Mouse (Mus musculus): ENCODE data around the gene Zc3h6.

DNA sequence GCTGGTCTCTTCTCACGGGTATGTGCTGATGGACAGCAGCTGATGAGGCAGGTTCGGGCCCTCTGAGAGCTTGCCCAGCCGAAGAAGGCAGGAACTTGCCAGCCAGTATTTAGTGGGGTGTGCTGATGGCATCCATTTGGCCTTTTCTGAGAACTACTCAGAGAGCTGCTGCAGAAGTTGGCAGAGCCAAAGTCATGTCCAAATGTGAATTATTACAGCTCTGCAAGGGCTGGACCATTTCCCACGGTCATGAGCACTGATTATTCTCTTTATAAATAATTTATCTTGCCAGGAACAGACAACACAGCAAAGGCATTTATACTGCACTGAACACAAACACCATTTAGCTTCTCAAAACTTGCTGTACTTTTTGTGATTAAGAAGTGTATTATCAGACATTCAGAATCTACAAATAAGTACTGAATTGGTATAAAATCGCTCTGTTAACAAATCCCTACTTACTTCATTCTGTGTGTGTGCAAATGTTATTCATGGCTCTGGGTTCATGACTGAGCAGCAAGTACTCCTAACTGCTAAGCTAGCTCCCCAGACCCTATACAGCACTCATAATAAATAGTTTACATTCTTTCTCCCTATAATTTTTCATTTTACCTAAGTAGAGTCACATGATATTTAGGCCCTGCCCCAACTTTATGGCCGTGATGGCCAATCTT lies 79.1 kb downstream of the Zc3h6 start:
- TF ChIP-seq POLR2A (IDR thresholded peaks at IDR 0.05; ENCODE audit: borderline replicate concordance, extremely low read depth, insufficient read depth, insufficient read length, poor library complexity, severe bottlenecking) (no peak), CTCF (IDR thresholded peaks at IDR 0.05; ENCODE audit: borderline replicate concordance, extremely low read depth, insufficient read depth, insufficient read length) (no peak)
